Mouse (Mus musculus) heart, adult 18-20 months (tissue): ENCODE results near the gene Cntnap1. TPM values are rescaled to one million over a fixed set of nuclear protein-coding genes. Genes with fewer than 3 reads are reported as not detected.
"Not testable (repeated sequence)": the region's sequence is repeated elsewhere in the genome, so short reads cannot be mapped to it uniquely, and the experiment has no call there.

Experiments used
- DNase-seq, 2 experiments: peaks; one replicate each; pipeline ENCODE4 v3.0.0; 2021 to 2022; ENCODE audit warnings: mixed read lengths in 1 of 2
- total RNA-seq, 2 experiments: library from RNA; stranded (reverse); gene quantifications; 2 replicates each; pipeline ENCODE4 v1.2.3; 2021

Gene Cntnap1
- total RNA-seq, 2 experiments from 2014 or later = 1.1 to 1.9 TPM

- DNase-seq = peak; percentile 60 to 65
Observed at GRCm38 (mm10) chr11:101149178-101150105, 20.9 kb upstream of the Cntnap1 start.

- no peak for DNase-seq
Observed at GRCm38 (mm10) chr11:101151063-101151462, 19.3 kb upstream of the Cntnap1 start.

- DNase-seq = no peak
Observed at GRCm38 (mm10) chr11:101152825-101153224, 17.5 kb upstream of the Cntnap1 start.

- no peak for DNase-seq
Observed at GRCm38 (mm10) chr11:101154648-101155047, 15.7 kb upstream of the Cntnap1 start.

GRCm38 (mm10) chr11:101155151-101155550, 15.2 kb upstream of the Cntnap1 start:
- no peak for DNase-seq

GRCm38 (mm10) chr11:101155728-101156371, 14.5 kb upstream of the Cntnap1 start, which contains the start of gene Tubg2:
Gene Tubg2 (plus strand): TSS chr11:101155907.
- DNase-seq = peak; percentile 67 to 75

GRCm38 (mm10) chr11:101160151-101160550, 10.2 kb upstream of the Cntnap1 start:
- DNase-seq = not testable (repeated sequence)

GRCm38 (mm10) chr11:101160981-101161505, 9.3 kb upstream of the Cntnap1 start:
- not testable (repeated sequence) for DNase-seq

- DNase-seq = no peak
Observed at GRCm38 (mm10) chr11:101161551-101161950, 8.8 kb upstream of the Cntnap1 start.

GRCm38 (mm10) chr11:101162301-101162700, 8.0 kb upstream of the Cntnap1 start:
- no peak for DNase-seq

GRCm38 (mm10) chr11:101162772-101163171, 7.6 kb upstream of the Cntnap1 start:
- peak; percentile 85 to 93 for DNase-seq

GRCm38 (mm10) chr11:101163476-101164350, 6.6 kb upstream of the Cntnap1 start:
- peak in 1 of 2 experiments; percentile 37 for DNase-seq

- DNase-seq = no peak
Observed at GRCm38 (mm10) chr11:101164351-101164665, 6.0 kb upstream of the Cntnap1 start.

GRCm38 (mm10) chr11:101164677-101165580, 5.4 kb upstream of the Cntnap1 start:
- DNase-seq = no peak

- DNase-seq = no peak
Observed at GRCm38 (mm10) chr11:101166357-101166756, 4.0 kb upstream of the Cntnap1 start.

GRCm38 (mm10) chr11:101167211-101167962, 2.9 kb upstream of the Cntnap1 start:
- no peak for DNase-seq

GRCm38 (mm10) chr11:101167963-101168300, 2.4 kb upstream of the Cntnap1 start:
- no peak for DNase-seq

GRCm38 (mm10) chr11:101168301-101168980, 1.9 kb upstream of the Cntnap1 start:
- peak; percentile 77 to 82 for DNase-seq

GRCm38 (mm10) chr11:101169301-101170107, 819 bp upstream of the Cntnap1 start:
- DNase-seq = peak; percentile 43 to 56
